Mouse (Mus musculus): ENCODE results near the gene Gja6. TPM values are rescaled to one million over a fixed set of nuclear protein-coding genes. Genes with fewer than 3 reads are reported as not detected.
A peak's percentile ranks its signal among the peaks of the same experiment; 100 is the strongest.

The Gja6 gene
- polyA plus RNA-seq, 1 experiment from 2014 or later, result not detected

DNA sequence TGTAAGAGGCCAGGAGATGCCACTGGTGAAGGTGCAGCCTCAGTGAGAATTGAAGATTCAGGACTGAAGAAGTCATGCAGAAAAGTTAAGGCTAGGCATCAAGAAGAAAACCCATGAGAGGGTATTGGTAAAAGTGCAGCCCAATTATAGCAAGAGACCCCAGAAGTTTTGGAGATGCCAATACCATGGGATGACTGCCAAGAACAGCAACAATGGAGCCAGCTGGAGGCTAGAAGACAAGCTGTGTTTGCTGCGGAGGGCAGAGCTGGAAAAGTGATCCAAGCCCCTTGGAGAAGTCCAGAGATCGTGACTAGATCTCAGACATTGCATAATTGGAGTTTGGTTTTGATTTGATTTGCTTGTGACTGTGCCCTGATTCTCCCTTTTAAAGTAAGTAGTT lies 20.6 kb downstream of the Gja6 start:
- H3K27me3 ChIP-seq, result peaks cover 38% of the 10 kb centered on the region
- no peak overlapping the region for H3K4me3 ChIP-seq (replicated peaks)
- H3K4me1 ChIP-seq (replicated peaks), result no peaks in the 10 kb centered on the region
- H3K4me2 ChIP-seq (replicated peaks), result no peak overlapping the region
- ATAC-seq, result no peak
- H3K9me3 ChIP-seq, result no peaks in the 10 kb centered on the region
- no peak overlapping the region for H3K27ac ChIP-seq
- H3K9ac ChIP-seq (replicated peaks), result no peak overlapping the region
- 70% methylated on average over 2 of the region's 2 CpGs for WGBS
- H3K36me3 ChIP-seq, result no peaks in the 10 kb centered on the region

DNA sequence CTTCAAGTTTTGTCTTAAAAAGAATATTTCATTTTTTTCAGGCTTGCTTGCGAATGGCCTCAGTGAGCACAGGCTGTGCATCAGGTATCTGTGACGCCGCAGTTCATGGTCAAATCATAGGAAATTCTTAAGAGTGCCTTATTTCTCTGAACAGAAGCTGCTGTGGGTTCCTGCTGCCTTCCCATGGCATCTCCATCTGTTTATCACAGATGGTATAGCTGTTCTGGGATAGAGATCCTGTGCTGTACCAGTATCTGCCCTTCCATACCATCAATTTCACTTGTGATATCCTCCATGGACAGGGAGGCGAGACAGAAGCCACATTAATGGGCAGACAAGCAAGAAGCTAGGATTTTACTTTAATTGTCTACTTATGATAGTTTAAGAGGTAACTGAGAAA lies 40.3 kb downstream of the Gja6 start:
- ATAC-seq, result no peak

GRCm38 (mm10) chrX:160865022-160865421 lies 41.8 kb downstream of the Gja6 start:
- Histone ChIP-seq H3K4me3 (replicated peaks) (no peak overlapping the region), H3K27ac (no peak overlapping the region)

More for the DNA sequence above, 40.3 kb downstream of the Gja6 start:
- Histone ChIP-seq H3K27me3 (peaks cover 38% of the 10 kb centered on the region), H3K4me2 (replicated peaks) (no peak overlapping the region), H3K4me1 (replicated peaks) (peaks cover 5% of the 10 kb centered on the region; the same call in 1 of the 2 replicates), H3K27ac (no peak overlapping the region), H3K4me3 (replicated peaks) (no peak overlapping the region), H3K9me3 (no peaks in the 10 kb centered on the region), H3K9ac (replicated peaks) (no peak overlapping the region), H3K36me3 (no peaks in the 10 kb centered on the region)
- 93% methylated on average over 4 of the region's 4 CpGs for WGBS

GRCm38 (mm10) chrX:160863689-160864383 lies 43.0 kb downstream of the Gja6 start:
- WGBS, result 40% methylated on average over 4 of the region's 4 CpGs
- Histone ChIP-seq H3K27ac (peak overlapping the region; percentile 64), H3K4me3 (replicated peaks) (no peak overlapping the region), H3K4me1 (replicated peaks) (peaks cover 5% of the 10 kb centered on the region; the same call in 1 of the 2 replicates), H3K4me2 (replicated peaks) (no peak overlapping the region), H3K27me3 (peaks cover 26% of the 10 kb centered on the region), H3K9me3 (no peaks in the 10 kb centered on the region), H3K9ac (replicated peaks) (no peak overlapping the region), H3K36me3 (no peaks in the 10 kb centered on the region)
- 0 out of 2 replicates have a peak, but pooled peaks have one; percentile 37 for ATAC-seq

More at GRCm38 (mm10) chrX:160865022-160865421, 41.8 kb downstream of the Gja6 start:
- Histone ChIP-seq H3K4me2 (replicated peaks) (no peak overlapping the region), H3K36me3 (no peaks in the 10 kb centered on the region), H3K9me3 (no peaks in the 10 kb centered on the region), H3K4me1 (replicated peaks) (peaks cover 5% of the 10 kb centered on the region; the same call in 1 of the 2 replicates), H3K9ac (replicated peaks) (no peak overlapping the region), H3K27me3 (peaks cover 29% of the 10 kb centered on the region)
- ATAC-seq, result peak; percentile 72
- WGBS, result 37% methylated on average over 4 of the region's 4 CpGs

Other genes with a start within 250 kb of the Gja6 start
- gene Ppef1, start 171.3 kb downstream of the Gja6 start, polyA plus RNA-seq (2015; fragmentation: Nextera tagmentation; extraction: Ambion mirVana), result 0.10 and 0.73 TPM in 2 replicates
- gene Rs1, start 139.0 kb downstream of the Gja6 start, polyA plus RNA-seq (2015; fragmentation: Nextera tagmentation; extraction: Ambion mirVana), result 0.03 and 0.09 TPM in 2 replicates
- 3.9 and 4.2 TPM in 2 replicates for gene Cdkl5, start 87.7 kb upstream of the Gja6 start, polyA plus RNA-seq (2015; fragmentation: Nextera tagmentation; extraction: Ambion mirVana)
- gene Scml2, start 210.1 kb upstream of the Gja6 start, polyA plus RNA-seq (2015; fragmentation: Nextera tagmentation; extraction: Ambion mirVana), result 1.8 and 3.5 TPM in 2 replicates